Mouse (Mus musculus) G1E (cell line): Measurements from ENCODE around the gene Cd160.

Experiments
- CTCF ChIP-seq: IDR thresholded peaks from 2 replicates; pipeline ENCODE4 v1.5.1; 2012; ENCODE audit warnings: low read depth, low read length, inconsistent platforms, mixed read lengths
- GATA2 ChIP-seq: IDR thresholded peaks from 2 replicates; pipeline ENCODE4 v1.6.1; 2012; ENCODE audit warnings: low read depth, low read length, inconsistent platforms, borderline replicate concordance

GRCm38 (mm10) chr3:96834587-96835348 lies 5.6 kb upstream of the Cd160 start:
- TF ChIP-seq CTCF, result no peak
- no peak for TF ChIP-seq GATA2
